Mouse (Mus musculus): ENCODE measurements at regions not wholly inside any gene's neighbourhood (a gene's known extent, or its start where the extent isn't known, plus 50 kb on each side); places are given as distances from the start of the nearest gene placed in this dataset.

GRCm38 (mm10) chr6:51329070-51329995 is 103.1 kb upstream of the Nfe2l3 start:
- no peaks in the 10 kb centered on the region for H3K4me1 ChIP-seq
- WGBS (ENCODE audit: insufficient replicate concordance): 69% methylated on average over 13 of the region's 13 CpGs
- H3K9ac ChIP-seq: no peak overlapping the region
- peaks cover 14% of the 10 kb centered on the region for H3K27me3 ChIP-seq (replicated peaks)
- H3K27ac ChIP-seq: no peak overlapping the region
- no peak for ATAC-seq
- H3K9me3 ChIP-seq (replicated peaks): no peaks in the 10 kb centered on the region
- no peaks in the 10 kb centered on the region for H3K36me3 ChIP-seq
- no peak overlapping the region for H3K4me3 ChIP-seq
- no peak overlapping the region for H3K4me2 ChIP-seq

GRCm38 (mm10) chr6:51330069-51330706 is 102.3 kb upstream of the Nfe2l3 start:
- H3K27ac ChIP-seq: no peak overlapping the region
- no peaks in the 10 kb centered on the region for H3K36me3 ChIP-seq
- no peak for ATAC-seq
- H3K9ac ChIP-seq: no peak overlapping the region
- H3K27me3 ChIP-seq (replicated peaks): peaks cover 14% of the 10 kb centered on the region
- no peaks in the 10 kb centered on the region for H3K4me1 ChIP-seq
- 48% methylated on average over 5 of the region's 5 CpGs for WGBS (ENCODE audit: insufficient replicate concordance)
- H3K4me2 ChIP-seq: no peak overlapping the region
- H3K9me3 ChIP-seq (replicated peaks): no peaks in the 10 kb centered on the region
- no peak overlapping the region for H3K4me3 ChIP-seq

- WGBS (ENCODE audit: insufficient replicate concordance): 70% methylated on average over 11 of the region's 11 CpGs
- H3K9ac ChIP-seq: no peak overlapping the region
- H3K9me3 ChIP-seq (replicated peaks): no peaks in the 10 kb centered on the region
- no peak for ATAC-seq
- H3K36me3 ChIP-seq: no peaks in the 10 kb centered on the region
- peaks cover 21% of the 10 kb centered on the region for H3K27me3 ChIP-seq (replicated peaks)
- no peak overlapping the region for H3K27ac ChIP-seq
- no peak overlapping the region for H3K4me2 ChIP-seq
- H3K4me3 ChIP-seq: no peak overlapping the region
- no peaks in the 10 kb centered on the region for H3K4me1 ChIP-seq
Observed at GRCm38 (mm10) chr6:51332841-51333240, 99.6 kb upstream of the Nfe2l3 start.

- WGBS (ENCODE audit: insufficient replicate concordance): 40% methylated on average over 7 of the region's 7 CpGs
- no peak for ATAC-seq
- H3K9me3 ChIP-seq (replicated peaks): no peaks in the 10 kb centered on the region
- no peak overlapping the region for H3K9ac ChIP-seq
- H3K4me2 ChIP-seq: no peak overlapping the region
- no peaks in the 10 kb centered on the region for H3K4me1 ChIP-seq
- H3K4me3 ChIP-seq: no peak overlapping the region
- no peak overlapping the region for H3K27ac ChIP-seq
- H3K27me3 ChIP-seq (replicated peaks): peaks cover 25% of the 10 kb centered on the region
- H3K36me3 ChIP-seq: no peaks in the 10 kb centered on the region
Observed at GRCm38 (mm10) chr6:51333722-51334360, 98.6 kb upstream of the Nfe2l3 start.

GRCm38 (mm10) chr6:51335314-51335713 is 97.2 kb upstream of the Nfe2l3 start:
- 67% methylated on average over 5 of the region's 5 CpGs for WGBS (ENCODE audit: insufficient replicate concordance)
- H3K36me3 ChIP-seq: no peaks in the 10 kb centered on the region
- H3K27ac ChIP-seq: no peak overlapping the region
- no peak overlapping the region for H3K4me3 ChIP-seq
- no peak for ATAC-seq
- H3K4me1 ChIP-seq: no peaks in the 10 kb centered on the region
- H3K9me3 ChIP-seq (replicated peaks): no peaks in the 10 kb centered on the region
- no peak overlapping the region for H3K9ac ChIP-seq
- H3K4me2 ChIP-seq: no peak overlapping the region
- peaks cover 24% of the 10 kb centered on the region for H3K27me3 ChIP-seq (replicated peaks)

GRCm38 (mm10) chr6:51339301-51339700 is 93.2 kb upstream of the Nfe2l3 start:
- no peak overlapping the region for H3K4me3 ChIP-seq
- no peak overlapping the region for H3K9ac ChIP-seq
- no peak overlapping the region for H3K27ac ChIP-seq
- WGBS (ENCODE audit: insufficient replicate concordance): 68% methylated on average over 2 of the region's 2 CpGs
- no peak for ATAC-seq
- no peak overlapping the region for H3K4me2 ChIP-seq
- no peaks in the 10 kb centered on the region for H3K9me3 ChIP-seq (replicated peaks)
- H3K36me3 ChIP-seq: no peaks in the 10 kb centered on the region
- no peaks in the 10 kb centered on the region for H3K4me1 ChIP-seq
- H3K27me3 ChIP-seq (replicated peaks): 0 out of 2 replicates have a peak, but pooled peaks cover 12% of the 10 kb centered on the region

- Histone ChIP-seq H3K4me1 (no peaks in the 10 kb centered on the region), H3K4me3 (no peak overlapping the region), H3K9ac (no peak overlapping the region), H3K27me3 (replicated peaks) (no peaks in the 10 kb centered on the region; the same call in 1 of the 2 replicates), H3K36me3 (no peaks in the 10 kb centered on the region), H3K27ac (no peak overlapping the region), H3K4me2 (no peak overlapping the region), H3K9me3 (replicated peaks) (no peaks in the 10 kb centered on the region)
- ATAC-seq: no peak
- WGBS (ENCODE audit: insufficient replicate concordance): 77% methylated on average over 9 of the region's 9 CpGs
Observed at GRCm38 (mm10) chr6:51347721-51348120, 84.7 kb upstream of the Nfe2l3 start.

GRCm38 (mm10) chr6:51349771-51350170 is 82.7 kb upstream of the Nfe2l3 start:
- 66% methylated on average over 3 of the region's 3 CpGs for WGBS (ENCODE audit: insufficient replicate concordance)

GRCm38 (mm10) chr6:51355041-51355440 is 77.4 kb upstream of the Nfe2l3 start:
- Histone ChIP-seq H3K9me3 (replicated peaks) (no peaks in the 10 kb centered on the region), H3K36me3 (no peaks in the 10 kb centered on the region), H3K4me1 (no peaks in the 10 kb centered on the region), H3K4me3 (no peak overlapping the region), H3K27me3 (replicated peaks) (peaks cover 12% of the 10 kb centered on the region; the same call in 1 of the 2 replicates), H3K27ac (no peak overlapping the region), H3K9ac (no peak overlapping the region), H3K4me2 (no peak overlapping the region)
- no peak for ATAC-seq
- 67% methylated on average over 11 of the region's 11 CpGs for WGBS (ENCODE audit: insufficient replicate concordance)

More at GRCm38 (mm10) chr6:51349771-51350170, 82.7 kb upstream of the Nfe2l3 start:
- no peak overlapping the region for H3K4me2 ChIP-seq
- no peaks in the 10 kb centered on the region; the same call in 1 of the 2 replicates for H3K27me3 ChIP-seq (replicated peaks)
- H3K27ac ChIP-seq: no peak overlapping the region
- no peak overlapping the region for H3K9ac ChIP-seq
- no peaks in the 10 kb centered on the region for H3K4me1 ChIP-seq
- H3K36me3 ChIP-seq: no peaks in the 10 kb centered on the region
- no peaks in the 10 kb centered on the region for H3K9me3 ChIP-seq (replicated peaks)
- H3K4me3 ChIP-seq: no peak overlapping the region
- ATAC-seq: no peak

GRCm38 (mm10) chr6:51361611-51362180 is 70.8 kb upstream of the Nfe2l3 start:
- 47% methylated on average over 12 of the region's 12 CpGs for WGBS (ENCODE audit: insufficient replicate concordance)
- no peak overlapping the region for H3K27ac ChIP-seq
- peaks cover 8% of the 10 kb centered on the region; the same call in 1 of the 2 replicates for H3K4me1 ChIP-seq
- H3K4me3 ChIP-seq: no peak overlapping the region
- no peak for ATAC-seq
- no peak overlapping the region for H3K4me2 ChIP-seq
- no peak overlapping the region for H3K9ac ChIP-seq
- H3K9me3 ChIP-seq (replicated peaks): no peaks in the 10 kb centered on the region
- peaks cover 36% of the 10 kb centered on the region; the same call in 1 of the 2 replicates for H3K27me3 ChIP-seq (replicated peaks)
- H3K36me3 ChIP-seq: no peaks in the 10 kb centered on the region

GRCm38 (mm10) chr6:51362475-51363226 is 69.8 kb upstream of the Nfe2l3 start:
- ATAC-seq: 0 out of 2 replicates have a peak, but pooled peaks have one; percentile 46
- H3K4me1 ChIP-seq: peaks cover 8% of the 10 kb centered on the region; the same call in 1 of the 2 replicates
- no peak overlapping the region for H3K4me3 ChIP-seq
- 4% methylated on average over 15 of the region's 15 CpGs for WGBS (ENCODE audit: insufficient replicate concordance)
- no peaks in the 10 kb centered on the region for H3K36me3 ChIP-seq
- H3K27me3 ChIP-seq (replicated peaks): peaks cover 36% of the 10 kb centered on the region; the same call in 1 of the 2 replicates
- H3K27ac ChIP-seq: no peak overlapping the region
- no peak overlapping the region for H3K9ac ChIP-seq
- H3K9me3 ChIP-seq (replicated peaks): no peaks in the 10 kb centered on the region
- H3K4me2 ChIP-seq: peak overlapping the region; percentile 57
